Mouse (Mus musculus) heart, embryonic 16.5 days (tissue): Measurements from ENCODE around the gene Helt. TPM values are rescaled to one million over a fixed set of nuclear protein-coding genes. Genes with fewer than 3 reads are reported as not detected.

Source experiments
- ATAC-seq: fragments of 200-750 bp; cut with Nextera tagmentation; replicated peaks from 2 replicates; pipeline ENCODE4 v1.8.0; 2017; ENCODE audit warnings: moderate number of reproducible peaks; ENCODE audit not compliant: insufficient read depth, low FRiP score; ENCODE audit errors: extremely low read depth
- H3K27ac ChIP-seq: fragments of 300-500 bp; sonication (generic); 2 replicates; pipeline ENCODE4 v1.5.1; 2014; ENCODE audit warnings: mild to moderate bottlenecking, low read length, control low read depth, moderate library complexity
- H3K27me3 ChIP-seq: fragments of 300-500 bp; sonication (generic); 2 replicates; pipeline ENCODE4 v1.6.1; 2014; ENCODE audit warnings: low read length, mixed read lengths; ENCODE audit not compliant: control insufficient read depth, insufficient read depth
- H3K36me3 ChIP-seq: fragments of 300-500 bp; sonication (generic); 2 replicates; pipeline ENCODE4 v1.6.1; 2014; ENCODE audit not compliant: control insufficient read depth, insufficient read depth
- H3K4me1 ChIP-seq: fragments of 300-500 bp; sonication (generic); 2 replicates; pipeline ENCODE4 v1.6.1; 2014; ENCODE audit warnings: low read length, mixed read lengths; ENCODE audit not compliant: control insufficient read depth, insufficient read depth
- H3K4me2 ChIP-seq: fragments of 300-500 bp; sonication (generic); 2 replicates; pipeline ENCODE4 v1.6.1; 2014; ENCODE audit warnings: low read depth, mild to moderate bottlenecking, control low read depth, low read length
- H3K4me3 ChIP-seq: fragments of 300-500 bp; sonication (generic); 2 replicates; pipeline ENCODE4 v1.5.1; 2014; ENCODE audit warnings: mild to moderate bottlenecking, control low read depth, low read length
- H3K9ac ChIP-seq: fragments of 300-500 bp; sonication (generic); 2 replicates; pipeline ENCODE4 v1.6.1; 2014; ENCODE audit warnings: low read length, control low read depth
- H3K9me3 ChIP-seq: fragments of 300-500 bp; sonication (generic); replicated peaks from 2 replicates; pipeline ENCODE4 v1.6.1; 2016; ENCODE audit warnings: low read length; ENCODE audit not compliant: control insufficient read depth
- WGBS: fragments of 180-500 bp; shearing (Covaris S2); extraction: QIAGEN DNeasy Blood & Tissue Kit; methylation state at CpG from one replicate; pipeline ENCODE4 v1.1.7; 2014; 5-methylcytosine and 5-hydroxymethylcytosine counted together
- polyA plus RNA-seq: library from polyadenylated mRNA; unstranded; fragments of >200 nt; fragmentation: Nextera tagmentation; extraction: Ambion mirVana; gene quantifications from 2 replicates; pipeline ENCODE4 v1.2.1, GENCODE M21; 2015

Helt gene
- polyA plus RNA-seq, 1 experiment from 2014 or later: not detected

DNA sequence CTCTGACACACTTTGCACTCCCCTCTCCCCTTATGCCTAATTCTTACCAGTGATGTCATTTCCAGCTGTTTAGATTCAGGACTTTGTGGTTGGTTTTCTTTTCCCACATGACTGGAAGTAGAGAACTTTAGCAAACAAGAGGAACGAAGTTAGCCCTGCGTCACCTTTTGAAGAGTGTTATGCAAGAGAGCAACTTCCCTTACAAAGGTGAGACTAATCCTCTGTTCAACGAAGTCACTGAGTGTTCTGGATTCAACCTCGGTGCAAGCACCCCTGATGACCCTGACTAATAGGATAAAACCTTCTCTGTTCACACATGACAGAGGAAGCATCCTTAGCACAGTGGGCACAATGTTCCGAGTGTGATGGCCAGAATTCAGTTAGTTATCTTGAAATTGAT lies 32.2 kb upstream of the Helt start:
- H3K9me3 ChIP-seq: peaks cover 8% of the 10 kb centered on the region
- no peak overlapping the region for H3K4me3 ChIP-seq
- WGBS: 85% methylated on average over 5 of the region's 5 CpGs

DNA sequence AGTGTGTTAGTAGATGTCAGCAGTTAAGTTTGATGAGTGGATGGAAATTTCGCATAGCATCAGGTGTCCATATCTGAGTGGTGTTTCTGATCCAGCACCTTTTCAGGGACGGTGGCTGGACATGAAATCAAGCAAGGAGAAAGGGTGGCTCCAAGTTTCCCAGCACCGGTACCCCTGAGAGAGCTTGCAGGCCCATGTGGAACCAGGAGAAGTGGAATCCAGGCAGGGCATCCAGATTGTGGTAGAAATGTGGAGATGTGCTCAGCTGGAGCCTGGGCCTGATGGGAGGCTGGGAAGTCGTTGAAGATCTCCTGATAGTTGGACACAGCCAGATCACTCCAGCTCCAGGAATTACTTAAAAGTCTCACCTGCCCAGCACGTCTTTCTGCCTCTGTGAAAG lies 30.2 kb upstream of the Helt start:
- Histone ChIP-seq H3K4me3 (no peak overlapping the region), H3K27me3 (no peaks in the 10 kb centered on the region), H3K9ac (no peak overlapping the region), H3K4me1 (peaks cover 12% of the 10 kb centered on the region), H3K36me3 (no peaks in the 10 kb centered on the region), H3K27ac (no peak overlapping the region), H3K9me3 (peaks cover 8% of the 10 kb centered on the region), H3K4me2 (no peak overlapping the region)
- WGBS: 78% methylated on average over 5 of the region's 5 CpGs
- no peak for ATAC-seq

More for the DNA sequence above, 32.2 kb upstream of the Helt start:
- H3K4me2 ChIP-seq: no peak overlapping the region
- H3K36me3 ChIP-seq: no peaks in the 10 kb centered on the region
- no peak for ATAC-seq
- H3K9ac ChIP-seq: no peak overlapping the region
- H3K27ac ChIP-seq: no peak overlapping the region
- no peaks in the 10 kb centered on the region for H3K27me3 ChIP-seq
- H3K4me1 ChIP-seq: peaks cover 12% of the 10 kb centered on the region

DNA sequence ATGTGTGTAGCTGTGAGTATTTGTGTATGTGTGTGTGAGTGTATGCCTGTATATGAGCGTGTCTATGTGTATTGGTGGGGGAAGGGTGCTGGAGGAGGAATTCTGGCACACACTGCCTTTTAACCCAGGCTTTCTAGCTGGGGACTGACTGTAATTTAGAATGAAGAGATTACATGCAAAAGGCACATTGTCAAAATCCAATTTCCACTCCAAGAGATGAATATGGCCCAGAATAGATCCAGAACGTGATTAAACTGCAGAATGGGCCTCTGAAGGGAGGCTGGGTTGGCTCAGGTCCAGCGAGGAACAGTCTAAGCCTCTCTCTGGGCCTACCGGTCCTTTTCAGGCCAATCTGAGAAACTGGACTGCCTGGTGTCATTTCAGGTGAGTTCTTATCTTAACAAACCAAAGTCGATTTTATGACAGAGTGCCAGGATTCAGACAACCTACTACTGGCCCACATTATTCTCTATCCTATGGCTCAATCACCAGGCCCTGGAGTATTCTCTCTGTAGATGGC lies 29.3 kb upstream of the Helt start:
- WGBS: 56% methylated on average over 5 of the region's 5 CpGs
- no peak overlapping the region for H3K9ac ChIP-seq
- H3K4me3 ChIP-seq: no peak overlapping the region
- H3K4me2 ChIP-seq: no peak overlapping the region
- H3K36me3 ChIP-seq: no peaks in the 10 kb centered on the region
- peaks cover 8% of the 10 kb centered on the region for H3K9me3 ChIP-seq
- H3K4me1 ChIP-seq: peaks cover 9% of the 10 kb centered on the region
- no peaks in the 10 kb centered on the region for H3K27me3 ChIP-seq
- no peak overlapping the region for H3K27ac ChIP-seq
- ATAC-seq: no peak

DNA sequence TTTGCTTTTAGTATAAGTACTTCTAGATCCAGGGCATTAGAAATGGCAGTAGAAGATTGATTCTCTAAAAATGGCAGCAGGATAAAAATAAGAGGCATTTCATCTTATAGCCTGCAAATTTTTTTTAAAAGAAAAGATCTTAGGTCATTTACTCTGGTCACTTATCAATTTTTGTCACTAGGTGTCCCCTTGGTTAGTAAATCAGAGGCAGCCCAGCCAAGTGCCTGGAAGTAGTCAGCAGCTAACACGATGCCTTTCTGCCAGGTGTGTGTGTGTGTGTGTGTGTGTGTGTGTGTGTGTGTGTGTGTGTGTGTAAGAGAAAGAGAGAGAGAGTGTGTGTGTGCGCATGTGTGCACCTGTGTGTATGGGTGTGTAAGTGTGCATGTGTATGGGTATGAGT lies 28.4 kb upstream of the Helt start:
- 64% methylated on average over 2 of the region's 2 CpGs for WGBS
- Histone ChIP-seq H3K27me3 (no peaks in the 10 kb centered on the region), H3K4me3 (no peak overlapping the region), H3K9ac (no peak overlapping the region), H3K9me3 (peaks cover 8% of the 10 kb centered on the region), H3K4me1 (no peaks in the 10 kb centered on the region; the same call in 1 of the 2 replicates), H3K4me2 (no peak overlapping the region), H3K36me3 (no peaks in the 10 kb centered on the region), H3K27ac (no peak overlapping the region)
- ATAC-seq: no peak

DNA sequence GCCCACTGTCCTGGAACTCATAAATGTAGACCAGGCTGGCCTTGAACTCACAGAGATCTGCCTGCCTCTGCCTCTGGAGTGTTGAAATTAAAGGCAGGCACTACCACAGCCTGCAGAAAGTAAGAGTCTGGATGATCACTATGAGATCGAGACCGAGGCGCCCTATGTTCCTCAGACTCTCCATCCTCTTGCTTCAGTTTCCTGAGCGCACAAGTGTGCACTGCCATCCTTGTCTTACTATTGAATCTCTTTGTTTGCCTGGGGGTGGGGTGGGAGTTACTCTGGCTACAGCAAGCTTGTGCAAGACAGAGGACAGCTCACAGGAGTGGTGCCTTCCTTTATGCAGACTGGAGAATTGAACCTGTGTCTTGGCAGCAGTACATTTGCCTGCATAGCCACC lies 27.9 kb upstream of the Helt start:
- no peak overlapping the region for H3K4me3 ChIP-seq
- H3K36me3 ChIP-seq: no peaks in the 10 kb centered on the region
- ATAC-seq: no peak
- no peaks in the 10 kb centered on the region for H3K4me1 ChIP-seq
- 94% methylated on average over 4 of the region's 4 CpGs for WGBS
- H3K27me3 ChIP-seq: no peaks in the 10 kb centered on the region
- H3K27ac ChIP-seq: no peak overlapping the region
- no peak overlapping the region for H3K4me2 ChIP-seq
- H3K9me3 ChIP-seq: peaks cover 8% of the 10 kb centered on the region
- H3K9ac ChIP-seq: no peak overlapping the region

DNA sequence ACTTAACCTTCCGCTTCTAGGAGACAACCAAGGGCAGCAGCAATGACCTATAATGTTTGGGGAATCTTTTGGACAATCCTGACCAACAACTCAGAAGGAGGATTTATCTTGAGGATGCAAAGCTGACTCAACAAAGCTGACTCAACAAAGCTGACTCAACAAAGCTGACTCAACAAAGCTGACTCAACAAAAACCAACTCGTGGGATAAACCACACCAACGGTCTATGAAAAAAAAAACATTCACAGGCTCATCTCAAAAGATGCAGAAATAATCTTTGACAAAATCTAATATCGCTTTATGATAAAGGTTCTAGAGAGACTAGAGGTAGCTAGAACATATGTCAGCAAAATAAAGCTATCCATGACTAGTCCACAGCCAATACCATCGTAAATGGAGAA lies 24.3 kb upstream of the Helt start:
- ATAC-seq: no peak
- H3K4me1 ChIP-seq: no peaks in the 10 kb centered on the region
- 84% methylated on average over 5 of the region's 5 CpGs for WGBS
- no peak overlapping the region for H3K4me3 ChIP-seq
- no peaks in the 10 kb centered on the region for H3K9me3 ChIP-seq
- no peaks in the 10 kb centered on the region for H3K36me3 ChIP-seq
- H3K27ac ChIP-seq: no peak overlapping the region
- no peak overlapping the region for H3K4me2 ChIP-seq
- no peaks in the 10 kb centered on the region for H3K27me3 ChIP-seq
- H3K9ac ChIP-seq: no peak overlapping the region

DNA sequence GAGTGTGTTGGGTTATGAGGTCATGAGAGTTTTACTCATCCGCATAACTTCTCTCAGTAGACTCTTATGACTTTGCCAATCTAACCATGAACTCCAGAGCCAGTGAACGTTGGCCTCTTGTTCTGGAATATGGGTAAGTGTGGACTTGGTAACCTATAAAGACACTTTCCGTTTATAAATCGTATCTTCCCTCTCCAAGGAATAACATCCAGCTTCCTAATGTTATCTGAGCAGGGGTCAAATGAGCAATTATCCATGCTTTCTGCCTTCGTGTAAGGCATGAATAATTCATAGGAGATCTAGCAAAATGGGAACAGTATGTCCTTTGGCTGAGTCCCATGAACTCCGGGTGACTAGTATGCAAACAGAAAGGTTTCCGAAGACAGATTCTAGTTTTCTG lies 22.7 kb upstream of the Helt start:
- Histone ChIP-seq H3K9me3 (no peaks in the 10 kb centered on the region), H3K4me1 (no peaks in the 10 kb centered on the region), H3K27me3 (no peaks in the 10 kb centered on the region), H3K9ac (no peak overlapping the region), H3K4me3 (no peak overlapping the region), H3K27ac (no peak overlapping the region), H3K36me3 (no peaks in the 10 kb centered on the region), H3K4me2 (no peak overlapping the region)
- 80% methylated on average over 7 of the region's 7 CpGs for WGBS
- ATAC-seq: no peak

DNA sequence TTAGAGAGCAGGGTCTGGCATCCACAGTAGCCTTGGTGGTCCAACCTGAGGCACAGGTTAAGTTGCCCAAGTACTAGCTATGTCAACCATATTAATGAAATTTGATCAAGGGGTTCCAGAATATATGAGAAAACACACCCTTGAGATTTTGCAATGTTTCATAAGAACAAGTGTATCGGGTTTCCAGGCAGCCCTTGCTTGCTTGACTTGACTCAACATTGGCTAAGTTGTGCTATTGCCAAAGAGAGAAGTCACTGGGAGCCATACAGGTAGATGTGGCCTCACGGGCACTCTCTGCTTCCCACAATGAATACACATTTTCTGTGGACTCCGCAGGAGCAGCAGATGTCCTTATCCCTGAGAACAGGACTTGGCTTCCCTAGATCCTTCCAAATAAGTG lies 19.3 kb upstream of the Helt start:
- 81% methylated on average over 3 of the region's 3 CpGs for WGBS
- no peaks in the 10 kb centered on the region for H3K9me3 ChIP-seq
- no peak for ATAC-seq

DNA sequence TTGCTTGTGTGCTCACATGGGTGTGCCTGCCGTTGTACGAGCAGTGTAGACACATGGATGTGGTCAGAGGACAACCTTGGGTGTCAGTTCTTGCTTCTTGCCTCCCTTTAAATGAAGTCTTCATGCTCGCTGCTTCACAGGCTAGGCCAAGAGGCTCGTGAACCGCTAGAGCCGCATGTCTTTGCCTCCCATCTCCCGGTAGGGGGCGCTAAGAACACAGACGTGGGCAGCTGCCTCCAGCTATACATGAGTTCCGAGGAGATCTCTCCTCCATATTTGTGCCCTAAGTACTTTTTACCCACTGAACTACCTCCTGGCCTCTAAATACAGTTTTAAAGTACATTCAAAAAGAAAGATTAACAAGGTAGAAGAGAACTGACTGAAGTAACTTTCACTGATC lies 16.7 kb upstream of the Helt start:
- no peak overlapping the region for H3K4me3 ChIP-seq
- no peaks in the 10 kb centered on the region for H3K27me3 ChIP-seq
- no peak overlapping the region for H3K9ac ChIP-seq
- H3K4me1 ChIP-seq: peaks cover 4% of the 10 kb centered on the region; the same call in 1 of the 2 replicates
- peak; percentile 88 for ATAC-seq
- H3K27ac ChIP-seq: no peak overlapping the region
- H3K4me2 ChIP-seq: no peak overlapping the region
- no peaks in the 10 kb centered on the region for H3K9me3 ChIP-seq
- H3K36me3 ChIP-seq: no peaks in the 10 kb centered on the region
- 5% methylated on average over 10 of the region's 10 CpGs for WGBS

More for the DNA sequence above, 19.3 kb upstream of the Helt start:
- H3K27ac ChIP-seq: no peak overlapping the region
- H3K36me3 ChIP-seq: no peaks in the 10 kb centered on the region
- H3K27me3 ChIP-seq: no peaks in the 10 kb centered on the region
- no peak overlapping the region for H3K4me3 ChIP-seq
- no peak overlapping the region for H3K4me2 ChIP-seq
- peaks cover 4% of the 10 kb centered on the region; the same call in 1 of the 2 replicates for H3K4me1 ChIP-seq
- no peak overlapping the region for H3K9ac ChIP-seq
